Mouse (Mus musculus): ENCODE data around the gene St5. TPM values are rescaled to one million over a fixed set of nuclear protein-coding genes. Genes with fewer than 3 reads are reported as not detected.

Gene St5
- total and polyA plus RNA-seq, 3 experiments, result 24.3 to 40.3 (median 28.4) TPM

DNA sequence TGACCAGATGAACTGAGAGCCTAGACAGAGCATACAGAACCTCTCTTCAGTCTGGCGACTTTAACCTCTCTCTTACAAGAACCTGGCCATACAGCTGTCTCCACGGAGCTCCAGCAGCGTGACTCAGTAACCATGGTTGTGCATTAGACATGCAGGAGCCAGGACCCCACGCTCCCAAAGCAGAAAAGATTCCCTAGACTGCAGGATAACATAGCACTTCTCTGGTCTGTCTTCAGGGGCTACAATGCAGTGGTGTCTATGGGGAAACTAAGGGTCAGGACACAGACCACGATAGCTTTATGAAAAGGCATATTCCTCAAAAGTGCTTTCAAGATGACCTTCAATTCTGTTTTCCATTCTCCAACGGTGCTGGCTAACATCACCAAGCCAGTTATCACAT lies 72.1 kb downstream of the St5 start:
- H3K27ac ChIP-seq, result no peak overlapping the region
- H3K9ac ChIP-seq (ENCODE audit: low read depth, low read length), result no peak overlapping the region
- H3K27me3 ChIP-seq (ENCODE audit: control insufficient read depth, insufficient read depth, low read length), result no peaks in the 10 kb centered on the region
- H3K36me3 ChIP-seq (ENCODE audit: control insufficient read depth, insufficient read depth, low read length), result peaks cover 2% of the 10 kb centered on the region; the same call in 1 of the 2 replicates
- no peaks in the 10 kb centered on the region for H3K79me2 ChIP-seq (replicated peaks; ENCODE audit: control insufficient read depth, insufficient read depth, low read length)
- peaks cover 9% of the 10 kb centered on the region for H3K4me1 ChIP-seq (ENCODE audit: control insufficient read depth, insufficient read depth, low read length)
- no peak for TF ChIP-seq POLR2A (IDR thresholded peaks at IDR 0.05; ENCODE audit: insufficient read depth, low read depth, low read length)
- no peak for TF ChIP-seq CTCF (IDR thresholded peaks at IDR 0.05)
- TF ChIP-seq EP300 (IDR thresholded peaks at IDR 0.05; ENCODE audit: insufficient read depth, low read depth, low read length), result no peak
- intact Hi-C loops (cut with DNase I), result no loop called here
- WGBS, result 67% methylated on average over 6 of the region's 6 CpGs
- H3K4me3 ChIP-seq, result no peak overlapping the region
- DNase-seq, result no peak

- peak overlapping the region; percentile 47 for H3K27ac ChIP-seq
- peaks cover 2% of the 10 kb centered on the region; the same call in 1 of the 2 replicates for H3K36me3 ChIP-seq (ENCODE audit: control insufficient read depth, insufficient read depth, low read length)
- no peaks in the 10 kb centered on the region for H3K79me2 ChIP-seq (replicated peaks; ENCODE audit: control insufficient read depth, insufficient read depth, low read length)
- H3K27me3 ChIP-seq (ENCODE audit: control insufficient read depth, insufficient read depth, low read length), result no peaks in the 10 kb centered on the region
- H3K4me3 ChIP-seq, result no peak overlapping the region
- intact Hi-C loops (cut with DNase I), result no loop called here
- no peak for TF ChIP-seq CTCF (IDR thresholded peaks at IDR 0.05)
- TF ChIP-seq EP300 (IDR thresholded peaks at IDR 0.05; ENCODE audit: insufficient read depth, low read depth, low read length), result no peak
- no peak for TF ChIP-seq POLR2A (IDR thresholded peaks at IDR 0.05; ENCODE audit: insufficient read depth, low read depth, low read length)
- no peak overlapping the region for H3K9ac ChIP-seq (ENCODE audit: low read depth, low read length)
- peaks cover 9% of the 10 kb centered on the region for H3K4me1 ChIP-seq (ENCODE audit: control insufficient read depth, insufficient read depth, low read length)
- 65% methylated on average over 7 of the region's 7 CpGs for WGBS
- DNase-seq, result no peak
Observed at GRCm38 (mm10) chr7:109629871-109630778, 73.3 kb downstream of the St5 start.

DNA sequence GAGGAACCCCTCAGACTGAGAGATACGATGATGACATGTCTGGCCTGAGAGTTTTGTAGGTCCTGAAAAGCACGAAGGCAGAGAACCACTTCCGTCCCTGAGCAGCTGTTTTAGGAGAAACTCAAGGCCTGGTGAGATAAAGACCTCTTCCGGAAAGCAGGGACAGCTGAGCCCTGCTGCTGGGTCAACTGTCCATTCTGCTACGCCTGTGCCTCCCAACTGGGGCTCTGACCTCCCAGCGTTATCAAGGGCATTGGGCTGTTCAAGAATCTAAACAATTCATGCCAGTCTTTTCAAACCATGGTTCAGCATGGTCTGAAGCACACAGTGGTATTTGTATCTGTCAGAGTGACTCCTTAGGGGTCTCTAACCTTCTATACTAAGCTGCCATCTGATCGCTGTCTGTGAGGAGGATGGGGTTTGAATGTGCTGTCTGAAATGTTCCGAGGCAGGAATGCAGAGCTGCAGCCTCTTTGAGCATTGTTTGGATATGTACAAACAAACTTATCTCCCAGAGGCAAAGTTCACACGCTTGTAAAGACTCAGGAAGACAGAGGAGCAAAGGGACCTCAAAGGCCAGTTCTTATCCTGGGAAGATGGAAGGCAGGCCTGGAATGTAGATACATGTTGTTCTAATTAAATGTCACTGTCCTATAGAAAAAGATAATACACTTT lies 74.3 kb downstream of the St5 start:
- Histone ChIP-seq H3K4me1 (ENCODE audit: control insufficient read depth, insufficient read depth, low read length) (peaks cover 9% of the 10 kb centered on the region), H3K27ac (peak overlapping the region; percentile 47), H3K4me3 (no peak overlapping the region), H3K27me3 (ENCODE audit: control insufficient read depth, insufficient read depth, low read length) (no peaks in the 10 kb centered on the region), H3K79me2 (replicated peaks; ENCODE audit: control insufficient read depth, insufficient read depth, low read length) (no peaks in the 10 kb centered on the region), H3K9ac (ENCODE audit: low read depth, low read length) (no peak overlapping the region), H3K36me3 (ENCODE audit: control insufficient read depth, insufficient read depth, low read length) (peaks cover 2% of the 10 kb centered on the region; the same call in 1 of the 2 replicates)
- peak in 1 of 2 experiments; percentile 42 for DNase-seq
- 22% methylated on average over 9 of the region's 9 CpGs for WGBS
- TF ChIP-seq EP300 (IDR thresholded peaks at IDR 0.05; ENCODE audit: insufficient read depth, low read depth, low read length) (0 out of 2 replicates have a peak, but pooled peaks have one; percentile 17), POLR2A (IDR thresholded peaks at IDR 0.05; ENCODE audit: insufficient read depth, low read depth, low read length) (no peak)
- intact Hi-C loops (cut with DNase I), result no loop called here

- Histone ChIP-seq H3K79me2 (replicated peaks; ENCODE audit: control insufficient read depth, insufficient read depth, low read length) (no peaks in the 10 kb centered on the region), H3K9ac (ENCODE audit: low read depth, low read length) (no peak overlapping the region), H3K27me3 (ENCODE audit: control insufficient read depth, insufficient read depth, low read length) (no peaks in the 10 kb centered on the region), H3K27ac (no peak overlapping the region), H3K4me3 (no peak overlapping the region), H3K4me1 (ENCODE audit: control insufficient read depth, insufficient read depth, low read length) (peaks cover 9% of the 10 kb centered on the region), H3K36me3 (ENCODE audit: control insufficient read depth, insufficient read depth, low read length) (peaks cover 2% of the 10 kb centered on the region; the same call in 1 of the 2 replicates)
- TF ChIP-seq EP300 (IDR thresholded peaks at IDR 0.05; ENCODE audit: insufficient read depth, low read depth, low read length), result no peak
- TF ChIP-seq POLR2A (IDR thresholded peaks at IDR 0.05; ENCODE audit: insufficient read depth, low read depth, low read length), result no peak
- no peak for TF ChIP-seq CTCF (IDR thresholded peaks at IDR 0.05)
- 70% methylated on average over 2 of the region's 2 CpGs for WGBS
- intact Hi-C loops (cut with DNase I), result no loop called here
- DNase-seq, result no peak
Observed at GRCm38 (mm10) chr7:109627851-109628250, 75.6 kb downstream of the St5 start.

DNA sequence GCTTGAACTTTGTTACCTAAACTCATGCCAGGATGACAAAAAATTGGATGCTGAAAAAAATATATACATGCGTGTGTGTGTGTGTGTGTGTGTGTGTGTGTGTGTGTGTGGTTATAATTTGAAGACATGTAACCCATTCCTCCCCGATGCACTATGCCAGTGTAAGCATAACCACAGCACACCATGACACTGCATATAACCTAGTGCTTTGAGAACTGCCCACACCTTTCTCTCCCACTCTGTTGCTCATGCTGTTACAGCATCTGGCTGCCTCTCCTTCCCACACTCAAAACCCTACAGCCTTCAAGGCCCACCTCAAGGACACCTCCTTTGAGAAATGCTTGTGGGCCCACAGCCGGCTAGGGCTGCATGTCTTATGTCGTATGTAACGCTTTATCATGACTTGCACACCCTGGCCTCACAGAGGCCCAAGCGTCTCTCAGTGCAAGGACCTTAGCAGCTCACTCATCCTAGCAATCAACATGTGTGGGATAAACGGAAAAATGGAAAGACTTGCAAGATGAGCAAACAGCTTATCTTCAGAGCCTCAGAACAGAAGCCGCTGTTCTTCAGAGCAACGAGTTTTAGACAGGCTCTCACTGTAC lies 81.1 kb downstream of the St5 start:
- TF ChIP-seq CTCF (IDR thresholded peaks at IDR 0.05), result no peak
- no peak for TF ChIP-seq POLR2A (IDR thresholded peaks at IDR 0.05; ENCODE audit: insufficient read depth, low read depth, low read length)
- no peak for TF ChIP-seq EP300 (IDR thresholded peaks at IDR 0.05; ENCODE audit: insufficient read depth, low read depth, low read length)
- Histone ChIP-seq H3K27me3 (ENCODE audit: control insufficient read depth, insufficient read depth, low read length) (no peaks in the 10 kb centered on the region), H3K4me3 (no peak overlapping the region), H3K36me3 (ENCODE audit: control insufficient read depth, insufficient read depth, low read length) (peaks cover 8% of the 10 kb centered on the region), H3K9ac (ENCODE audit: low read depth, low read length) (no peak overlapping the region), H3K79me2 (replicated peaks; ENCODE audit: control insufficient read depth, insufficient read depth, low read length) (no peaks in the 10 kb centered on the region), H3K4me1 (ENCODE audit: control insufficient read depth, insufficient read depth, low read length) (peaks cover 4% of the 10 kb centered on the region), H3K27ac (no peak overlapping the region; the same call in 1 of the 2 replicates)
- 73% methylated on average over 9 of the region's 9 CpGs for WGBS
- intact Hi-C loops (cut with DNase I), result no loop called here
- no peak for DNase-seq

Data from heart, adult 2 months (tissue).